Mouse (Mus musculus) B cell, adult 2 months (primary cell): ENCODE measurements at regions not wholly inside any gene's neighbourhood (a gene's known extent, or its start where the extent isn't known, plus 50 kb on each side); places are given as distances from the start of the nearest gene placed in this dataset.
"Not testable (repeated sequence)": the region's sequence is repeated elsewhere in the genome, so short reads cannot be mapped to it uniquely, and the experiment has no call there.

Experiments
- DNase-seq, 2 experiments: peaks; one replicate each; pipeline ENCODE4 v3.0.0; 2022

DNA sequence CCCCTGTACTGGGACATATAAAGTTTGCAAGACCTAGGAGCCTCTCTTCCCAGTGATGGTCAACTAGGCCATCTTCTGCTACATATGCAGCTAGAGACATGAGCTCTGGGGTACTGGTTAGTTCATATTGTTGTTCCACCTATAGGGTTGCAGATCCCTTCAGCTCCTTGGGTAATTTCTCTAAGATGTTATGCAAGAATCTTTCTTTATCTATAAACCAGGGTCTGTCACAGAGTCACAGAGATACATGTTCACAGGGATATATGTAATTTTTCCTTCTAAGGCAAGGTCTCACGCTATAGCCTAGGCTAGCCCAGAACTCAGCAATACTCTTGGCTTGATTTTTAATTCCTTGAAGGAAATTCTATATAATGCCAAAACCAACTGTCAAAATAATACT lies 56.9 kb downstream of the Zfp36l1 start:
- DNase-seq: not testable (repeated sequence)

GRCm38 (mm10) chr12:80055394-80055793 lies 57.4 kb downstream of the Zfp36l1 start:
- no peak for DNase-seq

- no peak for DNase-seq
Measured at GRCm38 (mm10) chr12:80054655-80055037, 58.2 kb downstream of the Zfp36l1 start.

- no peak for DNase-seq
Measured at GRCm38 (mm10) chr12:80053902-80054654, 58.7 kb downstream of the Zfp36l1 start.

- no peak for DNase-seq
Measured at GRCm38 (mm10) chr12:80048215-80048979, 64.4 kb downstream of the Zfp36l1 start.

GRCm38 (mm10) chr12:80046625-80047303 lies 66.0 kb downstream of the Zfp36l1 start:
- no peak for DNase-seq

DNA sequence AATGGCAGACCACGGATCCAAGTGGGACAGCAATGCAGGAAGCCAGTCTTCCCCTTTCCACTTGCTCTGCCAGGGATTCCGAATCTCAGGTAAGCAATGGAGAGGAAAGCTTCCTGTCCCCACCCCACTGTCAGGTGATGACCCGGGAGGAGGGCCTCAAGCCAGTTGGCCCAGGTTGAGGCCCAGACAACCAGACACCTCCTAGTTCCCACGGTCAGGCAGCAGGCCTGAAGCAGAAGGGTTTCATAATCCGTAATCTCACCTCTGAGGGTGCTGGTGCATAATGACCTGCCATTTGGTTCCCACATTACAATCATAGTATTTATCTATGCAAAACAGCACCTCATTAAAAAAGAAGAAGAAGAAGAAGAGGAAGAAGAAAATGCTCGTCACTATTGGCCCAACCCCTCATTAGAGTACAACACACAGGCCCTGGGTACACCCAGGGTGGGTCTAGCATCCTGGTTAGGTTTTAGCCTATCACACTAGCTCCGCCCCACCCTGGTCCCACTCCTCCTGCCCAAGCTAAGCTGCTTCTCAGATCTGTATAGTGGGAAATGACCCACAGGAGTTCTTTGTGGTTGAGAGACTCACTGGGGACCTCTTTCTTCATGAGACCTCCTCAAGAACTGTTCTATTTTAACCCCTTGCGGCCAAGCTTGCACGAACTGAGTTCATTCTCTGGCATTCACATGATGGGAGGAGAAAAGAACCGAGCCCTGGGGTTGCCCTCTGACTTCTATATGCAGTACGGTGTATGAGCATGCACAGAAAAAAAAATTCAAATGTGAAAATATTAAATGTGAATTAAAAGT lies 71.1 kb downstream of the Zfp36l1 start:
- DNase-seq: peak; percentile 51 to 53

DNA sequence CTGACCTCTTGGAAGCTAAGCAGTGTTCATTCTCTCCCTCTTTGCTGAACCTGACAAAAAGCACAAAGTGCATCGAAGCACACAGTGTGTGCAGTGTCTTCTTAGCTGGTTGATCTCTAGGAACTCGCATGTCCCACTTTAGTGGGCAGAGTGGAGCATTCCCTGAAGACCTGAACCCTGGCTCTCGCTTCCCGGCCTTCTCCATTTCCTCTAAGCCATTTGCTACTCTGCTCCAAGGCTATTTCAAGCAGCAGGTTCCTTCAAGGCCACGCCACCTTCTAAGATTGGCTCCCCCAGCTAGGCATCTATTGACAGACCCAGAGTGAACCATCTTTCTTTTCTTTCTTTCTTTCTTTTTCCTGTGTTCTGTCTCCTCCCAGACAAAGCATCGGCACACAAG lies 71.8 kb downstream of the Zfp36l1 start:
- DNase-seq: no peak

DNA sequence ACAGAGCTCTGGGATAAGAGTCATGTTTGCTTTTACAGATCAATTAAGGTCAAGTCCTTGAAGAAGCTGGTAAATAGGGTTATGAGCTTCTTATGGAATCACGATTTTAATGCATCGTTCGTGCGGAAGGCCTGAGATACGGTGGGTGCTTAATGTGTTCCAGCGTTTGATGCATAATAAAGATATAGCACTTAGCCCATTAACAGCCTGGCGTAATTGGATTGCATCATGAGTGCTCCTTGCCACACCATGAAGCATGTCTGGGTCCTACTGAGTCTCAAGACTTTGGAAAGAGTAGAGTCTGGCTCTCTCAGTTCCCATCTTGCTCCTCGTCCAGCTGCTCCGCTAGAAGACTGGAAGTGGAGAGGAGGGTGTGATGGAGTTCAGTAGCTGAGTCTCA lies 72.6 kb downstream of the Zfp36l1 start:
- DNase-seq: no peak

DNA sequence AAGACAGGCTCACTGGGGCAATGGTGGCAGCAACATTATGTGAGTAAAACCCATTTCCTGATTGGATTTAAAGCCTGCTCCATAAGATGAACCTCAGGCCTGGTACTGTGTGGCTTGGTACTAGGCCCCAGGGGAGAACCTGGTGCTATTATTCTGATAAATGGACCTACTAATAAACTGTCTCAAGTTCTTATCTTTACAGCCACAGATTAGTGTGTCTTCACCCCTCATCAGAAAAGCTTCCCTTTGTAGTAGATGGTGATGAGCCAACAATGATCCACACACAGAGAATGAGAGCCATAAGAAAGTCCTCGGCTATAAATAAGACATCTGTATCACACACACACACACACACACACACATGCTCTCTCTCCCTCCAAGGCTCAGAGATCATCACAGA lies 73.7 kb downstream of the Zfp36l1 start:
- no peak for DNase-seq

DNA sequence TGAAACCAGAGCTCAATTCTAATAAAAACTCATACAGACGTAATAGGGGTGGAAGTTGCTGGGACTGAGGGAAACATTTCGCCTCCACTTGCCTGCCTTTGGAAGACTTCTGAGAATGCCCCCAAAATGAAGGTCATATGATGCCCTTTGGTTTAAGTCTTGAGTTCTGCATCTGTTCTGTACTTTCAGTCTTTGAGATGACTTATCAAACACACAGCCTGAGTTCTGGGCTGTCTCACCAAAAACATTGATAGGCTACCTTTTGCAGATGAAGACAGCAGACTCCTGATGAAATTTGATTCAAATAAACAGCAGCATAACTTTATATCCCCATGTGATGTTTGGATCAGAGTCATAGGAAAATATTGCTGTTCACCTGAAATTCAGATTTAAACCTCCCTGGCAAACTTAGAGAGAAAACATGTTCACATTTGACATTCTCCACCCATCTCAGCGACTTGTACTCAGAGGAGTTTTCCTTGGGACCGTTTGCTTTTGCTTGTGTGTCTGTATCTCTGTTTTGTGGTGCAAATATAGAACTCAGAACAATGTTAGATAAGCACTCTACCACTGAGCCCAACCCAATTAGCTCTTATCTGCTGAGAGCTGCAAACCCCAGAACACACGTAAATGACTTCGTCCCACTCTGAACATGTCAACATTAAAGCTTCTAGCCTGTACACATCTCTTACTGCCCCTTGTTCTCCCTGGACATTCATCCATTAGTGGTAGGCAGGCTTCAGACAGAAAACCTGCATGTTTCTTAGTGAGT lies 77.1 kb downstream of the Zfp36l1 start:
- no peak for DNase-seq

GRCm38 (mm10) chr12:80034963-80035411 lies 77.8 kb downstream of the Zfp36l1 start:
- no peak for DNase-seq

DNA sequence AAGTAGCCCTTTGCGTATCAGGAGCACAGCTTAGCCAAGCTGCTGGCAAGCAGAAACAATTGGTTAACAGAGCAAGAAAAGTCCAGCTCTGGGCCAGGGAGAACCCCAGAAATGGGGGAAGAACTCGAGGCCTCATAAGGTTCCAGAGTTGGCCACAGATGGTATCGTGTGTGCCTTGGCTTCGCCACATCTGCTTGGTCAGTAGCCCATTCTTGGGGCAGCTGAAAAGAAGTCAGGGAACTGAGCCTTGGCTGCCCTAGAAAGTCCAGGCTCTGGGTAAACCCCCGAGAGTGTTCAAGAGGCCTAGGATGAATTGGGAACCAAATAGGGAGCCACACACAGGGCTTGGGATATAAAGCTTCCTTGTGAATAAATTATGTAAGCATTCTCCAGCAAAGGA lies 78.7 kb downstream of the Zfp36l1 start:
- no peak for DNase-seq

GRCm38 (mm10) chr12:80032520-80032919 lies 80.3 kb downstream of the Zfp36l1 start:
- DNase-seq: no peak

- DNase-seq: no peak
Measured at GRCm38 (mm10) chr12:80028301-80028700, 84.5 kb downstream of the Zfp36l1 start.

GRCm38 (mm10) chr12:80023107-80024078 lies 89.4 kb downstream of the Zfp36l1 start:
- DNase-seq: peak; percentile 32 to 49

DNA sequence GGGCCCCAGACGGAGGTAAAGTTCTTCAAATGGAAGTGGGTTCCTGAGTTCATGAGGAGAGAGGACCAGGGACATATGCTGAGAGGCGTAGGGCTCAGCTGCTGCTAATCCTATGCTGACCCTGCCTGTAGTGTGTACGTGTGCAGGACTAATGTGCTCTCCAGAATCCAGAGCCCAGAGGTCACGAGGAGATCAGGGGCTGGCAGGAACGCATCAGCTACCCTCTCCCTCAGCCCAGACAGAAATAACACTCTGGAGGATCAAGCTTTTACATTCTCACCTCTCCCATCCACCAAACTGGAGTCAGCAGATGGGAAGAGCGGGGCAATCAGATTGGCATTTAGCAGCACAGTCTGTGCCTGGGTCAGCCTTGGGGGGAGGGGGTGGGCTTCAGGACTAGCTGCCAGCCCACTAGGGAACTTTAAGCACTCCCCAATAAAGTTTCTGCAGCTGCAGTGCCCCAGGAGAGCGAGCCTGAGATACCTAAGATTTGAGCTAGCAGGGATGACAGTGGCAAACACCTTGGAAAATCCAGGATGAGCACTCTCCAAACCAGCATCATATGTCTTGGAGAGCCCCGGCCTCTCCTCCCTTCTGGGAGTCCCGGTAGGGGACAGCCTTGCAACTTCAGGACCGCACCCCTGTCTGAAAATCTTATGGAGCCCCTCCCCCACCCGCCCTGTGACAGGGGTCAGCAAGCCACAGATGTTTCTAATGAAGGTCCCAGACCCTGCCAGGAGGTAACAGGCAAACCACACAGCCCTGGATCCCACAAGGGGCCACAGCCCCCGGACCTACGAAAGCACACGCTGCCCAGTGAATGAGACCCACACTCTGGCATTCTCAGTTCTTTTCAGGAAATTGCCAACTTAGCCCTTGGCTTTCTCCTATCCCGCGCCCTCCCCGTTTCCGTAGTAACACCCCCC lies 90.4 kb downstream of the Zfp36l1 start:
- DNase-seq: no peak

DNA sequence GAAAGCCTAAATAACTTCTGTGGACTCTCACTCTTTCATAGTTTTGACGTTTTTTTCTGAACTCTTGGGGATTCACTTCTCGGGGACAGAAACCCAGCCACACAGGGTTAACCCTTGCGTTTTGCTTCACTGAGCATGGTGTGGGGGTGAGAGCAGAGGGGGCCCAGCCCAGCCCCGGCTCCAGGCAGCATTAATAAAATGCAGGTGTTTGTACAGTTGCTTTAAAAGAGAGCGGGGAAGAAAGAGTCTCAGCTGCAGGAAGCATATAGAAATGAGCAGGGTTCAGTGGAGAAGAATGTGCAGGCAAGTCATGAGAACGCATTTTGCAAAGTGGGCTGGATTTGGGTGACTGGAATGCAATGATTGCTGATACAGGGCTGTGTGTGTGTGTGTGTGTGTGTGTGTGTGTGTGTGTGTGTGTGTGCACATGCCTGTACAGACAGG lies 91.8 kb downstream of the Zfp36l1 start:
- DNase-seq: no peak

DNA sequence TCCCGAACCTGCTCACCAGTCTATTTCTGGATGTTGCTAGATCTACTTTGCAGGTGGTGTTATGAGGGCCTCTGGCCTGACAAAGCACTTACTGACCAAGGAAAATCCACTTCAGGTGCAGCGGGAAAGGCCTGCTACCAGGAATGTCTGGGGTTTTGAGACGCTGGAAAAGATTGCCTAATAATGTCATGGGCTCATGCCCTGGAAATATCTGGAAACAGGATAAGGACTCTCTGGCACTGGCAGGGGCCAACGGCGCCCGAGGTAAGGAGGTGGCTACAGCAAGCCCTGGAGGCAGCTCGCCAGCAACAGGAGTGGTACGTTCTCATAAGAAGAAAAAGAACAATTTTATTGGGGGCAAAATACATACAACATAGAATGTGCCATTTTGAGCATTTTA lies 94.7 kb downstream of the Zfp36l1 start:
- no peak for DNase-seq
